Mouse (Mus musculus) T-helper 17 cell (primary cell): Measurements from ENCODE around the gene Krtap4-1.
"Not testable (repeated sequence)": the region's sequence is repeated elsewhere in the genome, so short reads cannot be mapped to it uniquely, and the experiment has no call there.

ENCODE experiments used
- in situ Hi-C, 2 experiments: fragments of 300-600 bp; cut with MboI, MseI; formaldehyde crosslinking; loops; 1 replicate in 1 of 2; 2 replicates in 1 of 2; pipeline ENCODE4 v1.15.1; 2025; ENCODE audit warnings: high pct_unique_total_duplicates in 2 of 2

Gene Krtap4-1

GRCm38 (mm10) chr11:99628138-99628537 lies at the start of gene Krtap4-1:
Krtap4-1 (minus strand) TSS chr11:99628238.
- in situ Hi-C loops = no loop called here

- in situ Hi-C loops = no loop called here
Observed at GRCm38 (mm10) chr11:99665860-99666259, 37.8 kb upstream of the Krtap4-1 start, which contains the start of gene Krtap4-6. Krtap4-6 (minus strand) TSS chr11:99665960.

- in situ Hi-C loops = no loop called here
Observed at GRCm38 (mm10) chr11:99662802-99663201, 34.8 kb upstream of the Krtap4-1 start.

- in situ Hi-C loops = no loop called here
Observed at GRCm38 (mm10) chr11:99659256-99659655, 31.2 kb upstream of the Krtap4-1 start.

GRCm38 (mm10) chr11:99658467-99659010 lies 30.5 kb upstream of the Krtap4-1 start, which contains the start of gene Gm11563:
Gm11563 (minus strand) TSS chr11:99658960.
- in situ Hi-C loops = not testable (repeated sequence)

- in situ Hi-C loops = no loop called here
Observed at GRCm38 (mm10) chr11:99657051-99657450, 29.0 kb upstream of the Krtap4-1 start.

- in situ Hi-C loops = no loop called here
Observed at GRCm38 (mm10) chr11:99650136-99650535, 22.1 kb upstream of the Krtap4-1 start, which contains the start of gene Gm11555. Gm11555 (minus strand) TSS chr11:99650236.

GRCm38 (mm10) chr11:99646444-99646843 lies 18.4 kb upstream of the Krtap4-1 start:
- in situ Hi-C loops = no loop called here

GRCm38 (mm10) chr11:99644351-99644750 lies 16.3 kb upstream of the Krtap4-1 start:
- in situ Hi-C loops = no loop called here

GRCm38 (mm10) chr11:99643635-99644139 lies 15.6 kb upstream of the Krtap4-1 start, which contains the start of gene Krtap4-7:
Krtap4-7 (minus strand) TSS chr11:99644089.
- in situ Hi-C loops = not testable (repeated sequence)

GRCm38 (mm10) chr11:99640926-99641325 lies 12.9 kb upstream of the Krtap4-1 start:
- in situ Hi-C loops = no loop called here

GRCm38 (mm10) chr11:99637086-99637485 lies 9.0 kb upstream of the Krtap4-1 start:
- in situ Hi-C loops = no loop called here

GRCm38 (mm10) chr11:99634653-99635134 lies 6.7 kb upstream of the Krtap4-1 start, which contains the start of gene Krtap4-2:
Krtap4-2 (minus strand) TSS chr11:99635084.
- in situ Hi-C loops = no loop called here

- in situ Hi-C loops = no loop called here
Observed at GRCm38 (mm10) chr11:99633293-99633692, 5.3 kb upstream of the Krtap4-1 start.

- in situ Hi-C loops = no loop called here
Observed at GRCm38 (mm10) chr11:99630890-99631289, 2.9 kb upstream of the Krtap4-1 start.

- in situ Hi-C loops = no loop called here
Observed at GRCm38 (mm10) chr11:99620335-99620734, 7.7 kb downstream of the Krtap4-1 start, which contains the start of gene Gm11562. Gm11562 (minus strand) TSS chr11:99620435.

- in situ Hi-C loops = no loop called here
Observed at GRCm38 (mm10) chr11:99614796-99615363, 13.2 kb downstream of the Krtap4-1 start, which contains the start of gene Krtap2-4. Krtap2-4 (minus strand) TSS chr11:99614846.

GRCm38 (mm10) chr11:99610089-99610488 lies 17.9 kb downstream of the Krtap4-1 start, which contains the start of gene Gm11937:
Gm11937 (minus strand) TSS chr11:99610189.
- in situ Hi-C loops = not testable (repeated sequence)

GRCm38 (mm10) chr11:99609126-99609525 lies 18.9 kb downstream of the Krtap4-1 start:
- in situ Hi-C loops = no loop called here

- in situ Hi-C loops = not testable (repeated sequence)
Observed at GRCm38 (mm10) chr11:99603208-99603607, 24.8 kb downstream of the Krtap4-1 start, which contains the start of gene Gm11938. Gm11938 (minus strand) TSS chr11:99603308.

- in situ Hi-C loops = not testable (repeated sequence)
Observed at GRCm38 (mm10) chr11:99597742-99598141, 30.3 kb downstream of the Krtap4-1 start, which contains the start of gene Krtap9-3. Krtap9-3 (minus strand) TSS chr11:99598105.

GRCm38 (mm10) chr11:99590981-99591380 lies 37.1 kb downstream of the Krtap4-1 start, which contains the start of gene Krtap1-3:
Krtap1-3 (minus strand) TSS chr11:99591339.
- in situ Hi-C loops = no loop called here
